ENCODE assay signal across 47 mouse cellular contexts in the genomic region with DNA sequence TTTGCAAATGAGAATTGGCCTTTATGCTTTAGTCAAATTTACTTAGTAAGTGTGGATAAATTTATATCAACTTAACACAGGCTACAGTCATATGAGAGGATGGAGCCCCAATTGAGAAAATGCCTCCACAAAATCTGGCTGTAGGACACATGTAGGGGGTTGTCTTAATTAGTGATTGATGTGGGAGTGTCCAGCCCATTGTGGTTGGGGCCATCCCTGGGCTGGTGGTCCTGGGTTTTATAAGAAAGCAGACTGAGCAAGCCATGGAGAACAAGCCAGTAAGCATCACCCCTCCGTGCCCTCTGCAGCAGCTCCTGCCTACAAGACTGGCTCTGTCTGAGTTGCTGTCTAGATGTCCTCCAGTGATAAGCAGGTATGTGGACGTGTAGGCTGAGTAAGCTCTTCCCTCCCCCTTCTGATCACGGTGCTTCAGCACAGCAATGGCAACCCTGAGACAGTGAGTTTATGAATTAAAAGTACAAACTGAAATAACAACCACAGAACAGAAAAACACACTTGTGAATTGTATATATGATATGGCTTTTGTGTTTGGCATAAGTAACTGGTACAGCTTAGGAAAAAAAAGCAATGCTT. TPM values are rescaled to one million over a fixed set of nuclear protein-coding genes. Genes with fewer than 3 reads are reported as not detected.
"Had no signal": no experiment of that assay in that cellular context is flagged by ENCODE, and none has a peak within 500 bp of the region (broad histone marks: within the 10 kb centered on the region; RNA-seq: fewer than 3 reads in every experiment).

No protein-coding gene starts in this region.

- H3K27ac ChIP-seq: limb, embryonic 10.5 days; limb, embryonic 12.5 days; limb, embryonic 13.5 days; limb, embryonic 15.5 days; liver, embryonic 12.5 days; liver, embryonic 13.5 days; liver, embryonic 14.5 days; liver, embryonic 15.5 days; lung, embryonic 15.5 days; macrophage; midbrain, embryonic 10.5 days; midbrain, embryonic 12.5 days; midbrain, embryonic 13.5 days; midbrain, embryonic 15.5 days; neural tube, embryonic 12.5 days had no signal

- H3K4me3 ChIP-seq: limb, embryonic 10.5 days; limb, embryonic 12.5 days; limb, embryonic 13.5 days; limb, embryonic 15.5 days; liver, embryonic 12.5 days; liver, embryonic 13.5 days; liver, embryonic 15.5 days; lung, embryonic 15.5 days; megakaryocyte, embryonic 14.5 days; midbrain, embryonic 10.5 days; midbrain, embryonic 12.5 days; midbrain, embryonic 13.5 days; midbrain, embryonic 15.5 days; myocyte; neural tube, embryonic 12.5 days had no signal

- H3K9me3 ChIP-seq: limb, embryonic 10.5 days; limb, embryonic 12.5 days; limb, embryonic 13.5 days; limb, embryonic 15.5 days; liver, embryonic 12.5 days; liver, embryonic 13.5 days; liver, embryonic 15.5 days; lung, embryonic 15.5 days; midbrain, embryonic 10.5 days; midbrain, embryonic 12.5 days; midbrain, embryonic 13.5 days; midbrain, embryonic 15.5 days; neural tube, embryonic 12.5 days had no signal

- DNase-seq: left cerebral cortex, postnatal 4 days; liver; liver, embryonic 13.5 days; liver, postnatal 0 days; lung, adult 18-20 months; lung, adult 2 months; lung, embryonic 14.5 days; lung, postnatal 10 days; lung, postnatal 14 days; lung, postnatal 36 days; lung, postnatal 4 days; midbrain, embryonic 14.5 days had no signal

- H3K36me3 ChIP-seq: limb, embryonic 10.5 days; limb, embryonic 12.5 days; limb, embryonic 13.5 days; limb, embryonic 15.5 days; liver, embryonic 12.5 days; liver, embryonic 13.5 days; liver, embryonic 15.5 days; lung, embryonic 15.5 days; midbrain, embryonic 10.5 days; midbrain, embryonic 12.5 days; midbrain, embryonic 13.5 days; midbrain, embryonic 15.5 days; neural tube, embryonic 12.5 days had no signal

- H3K4me1 ChIP-seq: limb, embryonic 10.5 days; limb, embryonic 12.5 days; limb, embryonic 13.5 days; limb, embryonic 15.5 days; liver, embryonic 12.5 days; liver, embryonic 13.5 days; liver, embryonic 15.5 days; lung, embryonic 15.5 days; midbrain, embryonic 10.5 days; midbrain, embryonic 12.5 days; midbrain, embryonic 13.5 days; midbrain, embryonic 15.5 days; neural tube, embryonic 12.5 days had no signal

- H3K27me3 ChIP-seq: limb, embryonic 12.5 days; limb, embryonic 13.5 days; limb, embryonic 15.5 days; liver, embryonic 12.5 days; liver, embryonic 13.5 days; liver, embryonic 15.5 days; lung, embryonic 15.5 days; midbrain, embryonic 12.5 days; midbrain, embryonic 13.5 days; midbrain, embryonic 15.5 days; neural tube, embryonic 12.5 days had no signal

- ATAC-seq: liver, embryonic 12.5 days; liver, postnatal 0 days; lung, postnatal 0 days; midbrain, embryonic 13.5 days; midbrain, embryonic 15.5 days; midbrain, embryonic 16.5 days had no signal

- H3K9ac ChIP-seq: limb, embryonic 12.5 days; limb, embryonic 13.5 days; limb, embryonic 15.5 days; liver, embryonic 12.5 days; liver, embryonic 13.5 days; liver, embryonic 14.5 days; liver, embryonic 15.5 days; liver, postnatal 0 days; lung, embryonic 14.5 days; lung, embryonic 15.5 days; midbrain, embryonic 12.5 days; midbrain, embryonic 13.5 days; midbrain, embryonic 15.5 days; neural tube, embryonic 12.5 days had no signal

RNA-seq across cellular contexts. Expression of a gene that starts 3.0 kb away (rescaled TPM):
- total RNA-seq: left cerebral cortex, postnatal 14 days; left cerebral cortex, postnatal 25 days; left cerebral cortex, postnatal 36 days; left cerebral cortex, postnatal 4 days; liver, adult 2 months; midbrain, postnatal 0 days; monocyte, adult 5-6 weeks had no signal
- polyA plus RNA-seq: limb, embryonic 12.5 days; limb, embryonic 14.5 days; liver, adult 2 months; liver, embryonic 11.5 days; lung, embryonic 14.5 days; lung, embryonic 15.5 days; lung, embryonic 16.5 days; midbrain, embryonic 10.5 days; midbrain, embryonic 11.5 days; midbrain, embryonic 12.5 days; midbrain, embryonic 13.5 days; midbrain, embryonic 14.5 days; midbrain, embryonic 15.5 days; myocyte; neural tube, embryonic 11.5 days; neural tube, embryonic 12.5 days had no signal

RNA-seq across cellular contexts. Expression of a gene that starts 13.9 kb away (rescaled TPM):
- total RNA-seq: left cerebral cortex, postnatal 10 days; left cerebral cortex, postnatal 14 days; left cerebral cortex, postnatal 25 days; left cerebral cortex, postnatal 36 days; left cerebral cortex, postnatal 4 days; liver, adult 2 months had no signal
- polyA plus RNA-seq: limb, embryonic 10.5 days; limb, embryonic 11.5 days; limb, embryonic 12.5 days; limb, embryonic 13.5 days; midbrain, embryonic 10.5 days; midbrain, embryonic 11.5 days; midbrain, embryonic 12.5 days; myocyte; neural tube, embryonic 11.5 days; neural tube, embryonic 12.5 days had no signal

RNA-seq across cellular contexts. Expression of a gene that starts 47.3 kb away (rescaled TPM):
- total RNA-seq: left cerebral cortex, postnatal 10 days; left cerebral cortex, postnatal 14 days; left cerebral cortex, postnatal 25 days; left cerebral cortex, postnatal 36 days; left cerebral cortex, postnatal 4 days; liver, adult 2 months; megakaryocyte progenitor cell, adult 5-6 weeks; megakaryocyte, adult 5-6 weeks; megakaryocyte-erythroid progenitor cell, adult 5-6 weeks; midbrain, postnatal 0 days; monocyte, adult 5-6 weeks had no signal
- polyA plus RNA-seq: limb, embryonic 10.5 days; limb, embryonic 11.5 days; limb, embryonic 12.5 days; limb, embryonic 13.5 days; limb, embryonic 14.5 days; limb, embryonic 15.5 days; liver, adult 2 months; liver, embryonic 11.5 days; liver, embryonic 12.5 days; liver, embryonic 13.5 days; liver, embryonic 14.5 days; liver, embryonic 15.5 days; liver, embryonic 16.5 days; liver, postnatal 0 days; lung, adult 2 months; lung, embryonic 14.5 days; lung, embryonic 15.5 days; lung, embryonic 16.5 days; lung, postnatal 0 days; macrophage; midbrain, embryonic 10.5 days; midbrain, embryonic 11.5 days; midbrain, embryonic 12.5 days; midbrain, embryonic 13.5 days; midbrain, embryonic 14.5 days; midbrain, embryonic 15.5 days; midbrain, embryonic 16.5 days; midbrain, postnatal 0 days; myocyte; neural tube, embryonic 11.5 days; neural tube, embryonic 12.5 days had no signal
